Mouse (Mus musculus): ENCODE measurements at regions not wholly inside any gene's neighbourhood (a gene's known extent, or its start where the extent isn't known, plus 50 kb on each side); places are given as distances from the start of the nearest gene placed in this dataset.

DNA sequence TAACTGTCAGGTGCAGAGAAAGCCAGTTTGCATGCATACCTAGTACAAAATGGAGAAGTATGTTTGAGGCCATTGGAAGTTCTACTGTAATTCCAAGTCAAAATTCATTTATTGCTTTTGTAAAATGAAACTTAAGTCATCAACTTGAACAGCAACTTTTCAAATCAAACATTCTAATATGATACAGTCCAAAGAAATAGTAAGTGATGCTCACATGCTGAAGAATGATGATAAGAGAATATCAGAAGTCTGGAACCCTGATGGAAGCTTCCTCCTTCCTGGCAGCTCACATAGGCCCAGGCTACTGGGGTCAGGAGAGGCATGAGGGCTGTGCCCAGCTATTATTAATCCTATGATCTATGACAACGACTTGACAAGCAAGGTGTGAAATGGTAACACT lies 64.1 kb upstream of the Slc38a2 start:
- TF ChIP-seq CTCF (IDR thresholded peaks at IDR 0.05; ENCODE audit: borderline replicate concordance, control insufficient read depth, extremely low read depth, insufficient read depth, low read length, poor library complexity) (no peak), POLR2A (IDR thresholded peaks at IDR 0.05; ENCODE audit: control insufficient read depth, extremely low read depth, insufficient read depth, low read length, poor library complexity) (no peak)
